Mouse (Mus musculus) heart, postnatal 0 days (tissue): ENCODE results near the gene Pik3c2b. TPM values are rescaled to one million over a fixed set of nuclear protein-coding genes. Genes with fewer than 3 reads are reported as not detected.

Experiments
- ATAC-seq: fragments of 200-750 bp; cut with Nextera tagmentation; 2 replicates; pipeline ENCODE4 v1.8.0; 2017; ENCODE audit warnings: low read depth, moderate number of reproducible peaks, moderate library complexity; ENCODE audit not compliant: insufficient read depth
- DNase-seq: peaks from one replicate; pipeline ENCODE4 v3.0.0-alpha.2; 2016; ENCODE audit warnings: low spot score
- H3K27ac ChIP-seq: fragments of 300-500 bp; sonication (generic); 2 replicates; pipeline ENCODE4 v1.5.1; 2014; ENCODE audit warnings: low read depth, mild to moderate bottlenecking
- H3K27me3 ChIP-seq: fragments of 300-500 bp; sonication (generic); 2 replicates; pipeline ENCODE4 v1.6.1; 2014; ENCODE audit warnings: low read length, mixed read lengths; ENCODE audit not compliant: control insufficient read depth, insufficient read depth
- H3K36me3 ChIP-seq: fragments of 300-500 bp; sonication (generic); replicated peaks from 2 replicates; pipeline ENCODE4 v1.6.1; 2014; ENCODE audit warnings: low read length, mixed read lengths; ENCODE audit not compliant: control insufficient read depth, insufficient read depth
- H3K4me1 ChIP-seq: fragments of 300-500 bp; sonication (generic); 2 replicates; pipeline ENCODE4 v1.6.1; 2014; ENCODE audit warnings: antibody characterized with exemption; ENCODE audit not compliant: control insufficient read depth, insufficient read depth
- H3K4me2 ChIP-seq: fragments of 300-500 bp; sonication (generic); 2 replicates; pipeline ENCODE4 v1.6.1; 2014; ENCODE audit warnings: low read depth, mild to moderate bottlenecking, low read length, moderate library complexity
- H3K4me3 ChIP-seq: fragments of 300-500 bp; sonication (generic); 2 replicates; pipeline ENCODE4 v1.5.1; 2014; ENCODE audit warnings: low read depth, low read length
- H3K9ac ChIP-seq: fragments of 300-500 bp; sonication (generic); replicated peaks from 2 replicates; pipeline ENCODE4 v1.6.1; 2014; ENCODE audit warnings: low read depth, low read length, mixed read lengths
- H3K9me3 ChIP-seq: fragments of 300-500 bp; sonication (generic); replicated peaks from 2 replicates; pipeline ENCODE4 v1.6.1; 2016; ENCODE audit warnings: low read length; ENCODE audit not compliant: control insufficient read depth
- CTCF ChIP-seq: IDR thresholded peaks from 2 replicates; pipeline ENCODE4 v1.5.1; 2016; ENCODE audit warnings: antibody characterized with exemption, control low read depth, low read depth
- EP300 ChIP-seq: IDR thresholded peaks from 2 replicates; pipeline ENCODE4 v1.6.1; 2016; ENCODE audit warnings: antibody characterized with exemption, low read depth
- WGBS: fragments of 180-500 bp; shearing (Covaris S2); extraction: QIAGEN DNeasy Blood & Tissue Kit; methylation state at CpG from one replicate; pipeline ENCODE4 v1.1.7; 2014; 5-methylcytosine and 5-hydroxymethylcytosine counted together
- polyA plus RNA-seq: library from polyadenylated mRNA; unstranded; fragments of >200 nt; fragmentation: Nextera tagmentation; extraction: Ambion mirVana; gene quantifications from 2 replicates; pipeline ENCODE4 v1.2.1, GENCODE M21; 2015
- total RNA-seq: library from RNA; depleted of rRNA; stranded (reverse); fragments of >200 nt; gene quantifications from 2 replicates; pipeline ENCODE4 v1.2.3, GENCODE M21; 2014; ENCODE audit warnings: low replicate concordance

Pik3c2b gene
- total and polyA plus RNA-seq, 2 experiments from 2014 or later, result 7.8 to 16.3 TPM

DNA sequence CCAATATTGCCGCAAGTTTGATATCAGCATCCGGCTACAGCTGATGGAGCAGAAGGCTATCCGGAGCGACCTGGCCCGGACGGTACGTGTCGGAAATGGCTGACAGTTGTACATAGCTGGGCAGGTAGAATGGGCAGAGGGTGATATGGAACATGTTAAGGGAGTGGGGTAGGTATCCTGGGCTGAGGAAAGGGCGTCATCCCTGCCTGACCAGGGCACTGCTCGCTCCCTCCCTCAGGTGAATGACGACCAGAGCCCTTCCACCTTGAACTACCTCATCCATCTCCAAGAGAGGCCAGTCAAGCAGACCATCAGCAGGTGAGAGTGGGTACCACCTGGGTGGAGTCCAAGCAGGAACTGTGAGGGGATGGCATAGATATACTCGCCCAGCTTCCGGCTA lies 29.1 kb downstream of the Pik3c2b start:
- peaks cover 44% of the 10 kb centered on the region for H3K4me1 ChIP-seq
- no peak overlapping the region for H3K4me2 ChIP-seq
- ATAC-seq (no peak), DNase-seq (no peak)
- H3K36me3 ChIP-seq, result peaks cover 49% of the 10 kb centered on the region
- no peaks in the 10 kb centered on the region for H3K27me3 ChIP-seq
- peak overlapping the region; percentile 86; the same call in 1 of the 2 replicates for H3K27ac ChIP-seq
- TF ChIP-seq EP300 (no peak), CTCF (no peak)
- WGBS, result 84% methylated on average over 13 of the region's 13 CpGs
- H3K9me3 ChIP-seq, result no peaks in the 10 kb centered on the region
- H3K4me3 ChIP-seq, result no peak overlapping the region
- H3K9ac ChIP-seq, result no peak overlapping the region

DNA sequence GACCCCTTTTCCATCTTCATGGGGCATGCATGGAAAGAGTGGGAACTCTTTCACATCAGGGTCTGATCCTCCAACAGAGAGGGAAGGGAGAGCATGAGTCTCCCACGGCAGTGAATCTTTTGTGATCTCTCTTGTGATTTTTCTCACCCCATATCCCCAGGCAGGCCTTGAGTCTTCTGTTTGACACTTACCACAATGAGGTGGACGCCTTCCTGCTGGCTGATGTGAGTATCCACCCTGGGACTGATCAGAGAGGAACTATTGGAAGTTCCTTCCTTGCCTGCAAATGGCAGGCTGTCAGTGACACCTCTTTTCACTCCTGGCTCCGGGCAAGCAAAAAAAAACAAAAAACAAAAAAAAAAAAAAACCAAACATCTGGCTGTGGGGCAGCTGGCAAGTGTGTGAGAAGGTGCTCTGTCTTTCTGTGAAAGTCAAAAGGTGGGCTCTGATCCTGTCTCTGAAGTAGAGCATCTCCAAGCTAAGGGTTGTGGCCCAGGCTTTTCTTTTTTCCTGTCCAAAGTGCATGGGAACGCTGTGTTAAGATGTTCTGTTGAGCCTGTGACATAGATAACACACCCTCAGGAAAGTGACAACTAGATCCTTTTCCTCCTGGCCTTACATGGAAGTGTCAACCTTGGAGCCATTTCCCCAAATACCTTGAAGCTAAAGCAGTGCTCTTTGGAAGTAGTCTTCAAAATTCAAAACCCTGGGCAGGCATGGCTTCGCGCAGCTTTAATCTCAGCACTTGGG lies 30.4 kb downstream of the Pik3c2b start:
- H3K27ac ChIP-seq, result peak overlapping the region; percentile 77
- no peaks in the 10 kb centered on the region for H3K27me3 ChIP-seq
- 65% methylated on average over 6 of the region's 6 CpGs for WGBS
- peaks cover 36% of the 10 kb centered on the region for H3K4me1 ChIP-seq
- ATAC-seq (no peak), DNase-seq (no peak)
- no peak overlapping the region for H3K4me3 ChIP-seq
- TF ChIP-seq EP300, result no peak
- TF ChIP-seq CTCF, result no peak
- no peak overlapping the region for H3K9ac ChIP-seq
- no peak overlapping the region for H3K4me2 ChIP-seq
- peaks cover 62% of the 10 kb centered on the region for H3K36me3 ChIP-seq
- no peaks in the 10 kb centered on the region for H3K9me3 ChIP-seq

DNA sequence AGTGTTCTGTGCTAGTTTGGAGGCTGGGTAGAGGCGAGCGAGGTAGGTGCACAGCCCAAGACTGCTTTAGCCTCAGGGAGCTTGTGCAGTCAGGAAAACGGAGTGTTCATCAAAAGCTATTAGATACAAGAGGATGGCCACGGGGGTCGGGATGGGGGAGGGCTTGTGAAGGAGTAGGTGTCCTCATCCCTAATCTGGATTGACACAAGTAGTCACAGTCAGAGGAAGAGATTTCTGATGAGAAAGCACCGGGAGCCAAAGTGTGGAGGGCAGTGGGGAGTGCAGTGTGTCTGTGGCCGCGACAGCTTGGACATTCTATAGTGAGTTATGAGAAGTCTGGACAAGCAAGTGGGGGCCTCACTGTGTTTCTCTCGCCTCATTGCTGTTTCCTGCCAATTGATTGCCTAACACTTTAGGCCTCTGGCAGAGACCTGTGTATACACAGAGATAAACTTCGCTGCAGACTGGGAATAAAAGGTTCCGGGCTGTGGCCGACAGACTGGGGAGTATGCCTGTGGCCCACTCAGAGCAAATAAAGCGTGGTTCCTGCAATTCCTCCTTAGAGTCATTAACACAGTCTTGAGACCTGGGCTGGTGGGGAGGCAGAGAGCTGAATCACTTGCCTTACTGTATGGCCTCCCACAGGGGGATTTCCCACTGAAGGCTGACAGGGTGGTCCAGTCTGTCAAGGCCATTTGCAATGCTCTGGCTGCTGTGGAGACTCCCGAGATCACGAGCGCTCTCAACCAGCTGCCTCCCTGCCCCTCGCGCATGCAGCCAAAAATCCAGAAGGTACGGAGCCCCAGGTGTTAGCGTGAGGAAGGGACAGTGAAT lies 31.4 kb downstream of the Pik3c2b start:
- ATAC-seq, result peak; percentile 34
- peaks cover 72% of the 10 kb centered on the region for H3K36me3 ChIP-seq
- H3K9me3 ChIP-seq, result no peaks in the 10 kb centered on the region
- peak overlapping the region; percentile 77 for H3K27ac ChIP-seq
- H3K4me1 ChIP-seq, result peaks cover 26% of the 10 kb centered on the region
- H3K27me3 ChIP-seq, result no peaks in the 10 kb centered on the region
- peak; percentile 77 for DNase-seq
- H3K4me3 ChIP-seq, result no peak overlapping the region
- peak overlapping the region; percentile 17; the same call in 1 of the 2 replicates for H3K9ac ChIP-seq
- WGBS, result 35% methylated on average over 20 of the region's 20 CpGs
- H3K4me2 ChIP-seq, result no peak overlapping the region
- TF ChIP-seq EP300, result no peak
- TF ChIP-seq CTCF, result no peak

DNA sequence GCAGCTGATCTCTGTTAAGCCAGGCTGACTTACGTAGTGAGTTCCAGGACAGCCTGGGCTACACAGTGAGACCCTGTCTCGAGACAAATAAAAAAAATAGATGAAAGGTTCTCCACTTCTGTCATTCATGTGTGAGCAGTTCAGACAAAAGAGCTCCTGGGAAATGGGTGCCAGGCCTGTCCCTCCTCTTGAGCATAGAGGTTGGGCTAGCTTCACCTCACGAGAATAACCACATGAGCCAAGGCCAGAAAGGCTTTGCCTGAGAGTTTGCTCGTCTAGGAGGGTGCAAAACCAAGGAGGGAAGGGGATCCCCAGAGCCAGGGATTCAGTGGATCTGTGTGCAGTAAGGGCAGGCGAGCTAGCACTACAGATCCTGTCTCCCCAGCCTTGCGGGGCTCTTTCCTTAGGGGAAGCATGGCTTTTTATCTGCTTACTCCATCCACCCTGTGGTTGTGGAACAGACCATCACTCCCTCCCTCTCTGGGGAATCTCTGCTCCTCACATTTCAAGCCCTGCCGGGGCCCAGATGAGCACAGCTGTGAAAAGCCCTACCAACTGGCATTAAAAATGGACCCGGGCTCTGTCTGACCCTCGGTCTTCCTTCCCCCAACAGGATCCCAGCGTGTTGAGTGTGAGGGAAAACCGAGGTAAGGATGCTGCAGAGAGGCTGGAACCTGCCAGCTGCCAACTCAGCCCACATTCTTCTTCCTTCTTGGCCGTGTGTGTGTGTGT lies 32.3 kb downstream of the Pik3c2b start:
- Histone ChIP-seq H3K9me3 (no peaks in the 10 kb centered on the region), H3K27me3 (no peaks in the 10 kb centered on the region), H3K36me3 (peaks cover 73% of the 10 kb centered on the region), H3K9ac (no peak overlapping the region; the same call in 1 of the 2 replicates), H3K4me1 (peaks cover 18% of the 10 kb centered on the region), H3K4me3 (no peak overlapping the region), H3K4me2 (no peak overlapping the region), H3K27ac (peak overlapping the region; percentile 77)
- DNase-seq (no peak), ATAC-seq (no peak)
- 59% methylated on average over 11 of the region's 12 CpGs for WGBS
- TF ChIP-seq EP300 (no peak), CTCF (no peak)

DNA sequence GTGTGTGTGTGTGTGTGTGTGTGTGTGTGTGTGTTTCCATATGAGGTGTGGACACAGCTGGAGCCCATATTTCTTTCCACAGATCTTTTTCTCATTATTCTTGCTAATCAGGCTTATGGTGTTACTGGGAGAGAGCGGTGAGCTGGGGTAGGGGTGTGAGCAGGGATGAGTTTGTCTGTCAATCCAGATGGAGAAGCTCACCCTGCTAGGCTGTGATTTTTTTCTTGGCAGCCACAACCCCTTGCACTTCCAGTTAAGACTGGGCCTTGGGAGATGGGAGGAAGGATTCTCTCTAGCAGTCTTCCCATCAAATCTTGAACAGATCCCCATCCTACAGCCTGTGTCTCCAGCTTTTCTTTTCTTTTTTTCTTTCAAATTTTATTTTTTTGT lies 32.9 kb downstream of the Pik3c2b start:
- TF ChIP-seq CTCF (no peak), EP300 (no peak)
- Histone ChIP-seq H3K9me3 (no peaks in the 10 kb centered on the region), H3K27me3 (no peaks in the 10 kb centered on the region), H3K4me3 (no peak overlapping the region), H3K4me2 (no peak overlapping the region), H3K4me1 (peaks cover 19% of the 10 kb centered on the region; the same call in 1 of the 2 replicates), H3K36me3 (peaks cover 74% of the 10 kb centered on the region), H3K27ac (no peak overlapping the region), H3K9ac (no peak overlapping the region)
- 53% methylated on average over 1 of the region's 1 CpGs for WGBS
- ATAC-seq, result no peak
- no peak for DNase-seq
